Mouse (Mus musculus) forelimb bud, embryonic 11.5 days (tissue): ENCODE results near the gene Slc39a10.
"Not testable (repeated sequence)": the region's sequence is repeated elsewhere in the genome, so short reads cannot be mapped to it uniquely, and the experiment has no call there.

Source experiments
- DNase-seq: peaks from one replicate; pipeline ENCODE4 v3.0.0-alpha.2; 2012; ENCODE audit warnings: low read depth, low spot score

The Slc39a10 gene

GRCm38 (mm10) chr1:46864175-46864885, 28.3 kb downstream of the Slc39a10 start:
- no peak for DNase-seq

GRCm38 (mm10) chr1:46863434-46863833, 29.2 kb downstream of the Slc39a10 start:
- no peak for DNase-seq

- no peak for DNase-seq
Measured at GRCm38 (mm10) chr1:46860082-46860481, 32.6 kb downstream of the Slc39a10 start.

GRCm38 (mm10) chr1:46858579-46858978, 34.1 kb downstream of the Slc39a10 start:
- no peak for DNase-seq

- no peak for DNase-seq
Measured at GRCm38 (mm10) chr1:46856498-46856897, 36.2 kb downstream of the Slc39a10 start.

- DNase-seq = no peak
Measured at GRCm38 (mm10) chr1:46854036-46854900, 38.4 kb downstream of the Slc39a10 start.

GRCm38 (mm10) chr1:46853317-46854035, 39.2 kb downstream of the Slc39a10 start:
- peak; percentile 98 for DNase-seq

GRCm38 (mm10) chr1:46852600-46853272, 39.9 kb downstream of the Slc39a10 start:
- DNase-seq = peak; percentile 72

- DNase-seq = no peak
Measured at GRCm38 (mm10) chr1:46852216-46852599, 40.4 kb downstream of the Slc39a10 start.

GRCm38 (mm10) chr1:46851586-46851985, 41.1 kb downstream of the Slc39a10 start:
- no peak for DNase-seq

- DNase-seq = peak; percentile 62
Measured at GRCm38 (mm10) chr1:46849758-46850157, 42.9 kb downstream of the Slc39a10 start.

GRCm38 (mm10) chr1:46845221-46845620, 47.4 kb downstream of the Slc39a10 start:
- DNase-seq = no peak

- no peak for DNase-seq
Measured at GRCm38 (mm10) chr1:46844281-46844680, 48.4 kb downstream of the Slc39a10 start.

GRCm38 (mm10) chr1:46843406-46843805, 49.2 kb downstream of the Slc39a10 start:
- no peak for DNase-seq

GRCm38 (mm10) chr1:46831927-46832326, 60.7 kb downstream of the Slc39a10 start:
- no peak for DNase-seq

- peak; percentile 55 for DNase-seq
Measured at GRCm38 (mm10) chr1:46830066-46830843, 62.4 kb downstream of the Slc39a10 start.

GRCm38 (mm10) chr1:46822256-46822972, 70.2 kb downstream of the Slc39a10 start:
- no peak for DNase-seq

GRCm38 (mm10) chr1:46817934-46818333, 74.7 kb downstream of the Slc39a10 start:
- DNase-seq = no peak

GRCm38 (mm10) chr1:46808630-46809029, 84.0 kb downstream of the Slc39a10 start:
- not testable (repeated sequence) for DNase-seq

- no peak for DNase-seq
Measured at GRCm38 (mm10) chr1:46805074-46805473, 87.6 kb downstream of the Slc39a10 start.
